Mouse (Mus musculus) CH12.LX (cell line): Measurements from ENCODE around the gene Sf3a1. TPM values are rescaled to one million over a fixed set of nuclear protein-coding genes. Genes with fewer than 3 reads are reported as not detected.

ENCODE experiments used
- DNase-seq: peaks from one replicate; pipeline ENCODE4 v3.0.0-alpha.2; 2013; ENCODE audit errors: extremely low read depth
- H3K27ac ChIP-seq: 2 replicates; pipeline ENCODE4 v1.5.1; 2012; ENCODE audit warnings: low read depth, mild to moderate bottlenecking, control low read depth, moderate library complexity; ENCODE audit not compliant: insufficient read depth
- H3K27me3 ChIP-seq: replicated peaks from 2 replicates; pipeline ENCODE3; 2012; ENCODE audit warnings: inconsistent platforms
- H3K36me3 ChIP-seq, 2 experiments: replicated peaks in 1 of 2; 2 replicates each; pipeline versions ENCODE3 to v1.6.1; 2012; ENCODE audit warnings: inconsistent platforms in 1 of 2, low read length in 1 of 2, mild to moderate bottlenecking in 1 of 2, mixed read lengths in 1 of 2, moderate library complexity in 1 of 2; ENCODE audit not compliant: control insufficient read depth in 1 of 2, insufficient read depth in 1 of 2
- H3K4me1 ChIP-seq, 2 experiments: 2 replicates each; pipeline ENCODE4 v1.6.1; 2012; ENCODE audit warnings: inconsistent platforms in 1 of 2, moderate library complexity in 1 of 2; ENCODE audit not compliant: insufficient read depth in 2 of 2, control insufficient read depth in 1 of 2
- H3K4me2 ChIP-seq: 2 replicates; pipeline ENCODE4 v1.6.1; 2012; ENCODE audit warnings: low read depth, mild to moderate bottlenecking, control low read depth; ENCODE audit not compliant: poor library complexity, insufficient read depth, severe bottlenecking
- H3K4me3 ChIP-seq, 3 experiments: fragments of 150-350 bp in 1 of 3; sonication (generic) in 1 of 3; replicated peaks in 1 of 3; 2 replicates each; pipeline versions ENCODE3 to v1.5.1; 2011 to 2012; ENCODE audit warnings: low read depth in 2 of 3, low read length in 2 of 3, mild to moderate bottlenecking in 2 of 3, moderate library complexity in 2 of 3, control low read depth in 1 of 3, improper control_type of control experiment in 1 of 3, inconsistent platforms in 1 of 3, mixed read lengths in 1 of 3; ENCODE audit not compliant: poor library complexity in 1 of 3
- H3K79me2 ChIP-seq: replicated peaks from 2 replicates; pipeline ENCODE4 v1.6.1; 2012; ENCODE audit warnings: mild to moderate bottlenecking, moderate library complexity; ENCODE audit not compliant: control insufficient read depth, poor library complexity, insufficient read depth, severe bottlenecking; ENCODE audit errors: extremely low read depth
- H3K9ac ChIP-seq: 2 replicates; pipeline ENCODE4 v1.6.1; 2012; ENCODE audit warnings: low read depth, mild to moderate bottlenecking, control low read depth, moderate library complexity; ENCODE audit not compliant: insufficient read depth
- H3K9me3 ChIP-seq: replicated peaks from 2 replicates; pipeline ENCODE3; 2012; ENCODE audit warnings: low read length, inconsistent platforms, mixed read lengths
- BHLHE40 ChIP-seq: IDR thresholded peaks from 2 replicates; pipeline ENCODE4 v1.6.1; 2011; ENCODE audit warnings: mild to moderate bottlenecking, low read depth, low read length, improper control_type of control experiment
- CHD1 ChIP-seq: IDR thresholded peaks from 2 replicates; pipeline ENCODE4 v1.6.1; 2012; ENCODE audit warnings: low read depth, low read length, improper control_type of control experiment, inconsistent platforms
- CHD2 ChIP-seq: IDR thresholded peaks from 2 replicates; pipeline ENCODE4 v1.6.1; 2011; ENCODE audit warnings: low read length, improper control_type of control experiment
- CTCF ChIP-seq, 2 experiments: IDR thresholded peaks in 1 of 2; conservative IDR thresholded peaks in 1 of 2; 2 replicates each; pipeline ENCODE4 v1.5.1; 2011 to 2012; ENCODE audit warnings: low read depth in 2 of 2, low read length in 2 of 2, improper control_type of control experiment in 1 of 2, inconsistent platforms in 1 of 2, mild to moderate bottlenecking in 1 of 2, moderate library complexity in 1 of 2
- E2F4 ChIP-seq: IDR thresholded peaks from 2 replicates; pipeline ENCODE4 v1.6.1; 2011; ENCODE audit warnings: low read depth, low read length, improper control_type of control experiment; ENCODE audit not compliant: insufficient replicate concordance
- ELF1 ChIP-seq: IDR thresholded peaks from 2 replicates; pipeline ENCODE4 v1.6.1; 2014; ENCODE audit warnings: low read depth, mild to moderate bottlenecking, inconsistent platforms, low read length, improper control_type of control experiment
- EP300 ChIP-seq: IDR thresholded peaks from 2 replicates; pipeline ENCODE4 v1.6.1; 2011; ENCODE audit warnings: low read length, improper control_type of control experiment
- ETS1 ChIP-seq: conservative IDR thresholded peaks from 2 replicates; pipeline ENCODE4 v1.6.1; 2012; ENCODE audit warnings: low read depth, mild to moderate bottlenecking, inconsistent platforms, low read length, improper control_type of control experiment, moderate library complexity
- HCFC1 ChIP-seq: IDR thresholded peaks from 2 replicates; pipeline ENCODE4 v1.6.1; 2012; ENCODE audit warnings: low read depth, mild to moderate bottlenecking, inconsistent platforms, low read length, improper control_type of control experiment
- IRF4 ChIP-seq: IDR thresholded peaks from 2 replicates; pipeline ENCODE4 v1.6.1; 2014; ENCODE audit warnings: low read depth, mild to moderate bottlenecking, inconsistent platforms, low read length, improper control_type of control experiment
- JUN ChIP-seq: IDR thresholded peaks from 2 replicates; pipeline ENCODE4 v1.6.1; 2011; ENCODE audit warnings: low read depth, mild to moderate bottlenecking, low read length, improper control_type of control experiment, moderate library complexity; ENCODE audit not compliant: insufficient read depth
- JUND ChIP-seq: conservative IDR thresholded peaks from 2 replicates; pipeline ENCODE4 v1.6.1; 2011; ENCODE audit warnings: low read depth, low read length, improper control_type of control experiment
- MAFK ChIP-seq: IDR thresholded peaks from 2 replicates; pipeline ENCODE4 v1.6.1; 2011; ENCODE audit warnings: low read length, improper control_type of control experiment; ENCODE audit not compliant: insufficient replicate concordance
- MAX ChIP-seq: IDR thresholded peaks from 2 replicates; pipeline ENCODE4 v1.6.1; 2011; ENCODE audit warnings: low read length, improper control_type of control experiment
- MAZ ChIP-seq: IDR thresholded peaks from 2 replicates; pipeline ENCODE4 v1.6.1; 2012; ENCODE audit warnings: low read depth, mild to moderate bottlenecking, inconsistent platforms, low read length, improper control_type of control experiment, moderate library complexity
- MEF2A ChIP-seq: IDR thresholded peaks from 2 replicates; pipeline ENCODE4 v1.6.1; 2014; ENCODE audit warnings: low read depth, mild to moderate bottlenecking, inconsistent platforms, low read length, improper control_type of control experiment, borderline replicate concordance
- MXI1 ChIP-seq: IDR thresholded peaks from 2 replicates; pipeline ENCODE4 v1.6.1; 2011; ENCODE audit warnings: mild to moderate bottlenecking, low read depth, low read length, improper control_type of control experiment
- MYC ChIP-seq: IDR thresholded peaks from 2 replicates; pipeline ENCODE4 v1.6.1; 2011; ENCODE audit warnings: low read depth, mild to moderate bottlenecking, improper control_type of control experiment, low read length
- NELFE ChIP-seq: IDR thresholded peaks from 2 replicates; pipeline ENCODE4 v1.6.1; 2011; ENCODE audit warnings: low read depth, low read length, improper control_type of control experiment
- NRF1 ChIP-seq: IDR thresholded peaks from 2 replicates; pipeline ENCODE4 v1.6.1; 2014; ENCODE audit warnings: low read depth, mild to moderate bottlenecking, inconsistent platforms, low read length, improper control_type of control experiment, moderate library complexity
- PAX5 ChIP-seq: IDR thresholded peaks from 2 replicates; pipeline ENCODE4 v1.6.1; 2012; ENCODE audit warnings: low read length, inconsistent platforms, mixed read lengths
- POLR2A ChIP-seq: IDR thresholded peaks from 2 replicates; pipeline ENCODE4 v1.6.1; 2011; ENCODE audit warnings: low read depth, mild to moderate bottlenecking, improper control_type of control experiment, low read length
- POLR2AphosphoS2 ChIP-seq: IDR thresholded peaks from 2 replicates; pipeline ENCODE4 v1.6.1; 2011; ENCODE audit warnings: low read depth, low read length, improper control_type of control experiment
- RAD21 ChIP-seq: IDR thresholded peaks from 2 replicates; pipeline ENCODE4 v1.6.1; 2011; ENCODE audit warnings: low read depth, mild to moderate bottlenecking, low read length, improper control_type of control experiment, moderate library complexity
- RCOR1 ChIP-seq: conservative IDR thresholded peaks from 2 replicates; pipeline ENCODE4 v1.6.1; 2012; ENCODE audit warnings: low read depth, mild to moderate bottlenecking, inconsistent platforms, low read length, improper control_type of control experiment
- SIN3A ChIP-seq: IDR thresholded peaks from 2 replicates; pipeline ENCODE4 v1.6.1; 2012; ENCODE audit warnings: low read length, improper control_type of control experiment, inconsistent platforms
- SMC3 ChIP-seq: IDR thresholded peaks from 2 replicates; pipeline ENCODE4 v1.6.1; 2011; ENCODE audit warnings: low read depth, low read length, improper control_type of control experiment
- TBP ChIP-seq: conservative IDR thresholded peaks from 2 replicates; pipeline ENCODE4 v1.6.1; 2011; ENCODE audit warnings: low read depth, low read length, improper control_type of control experiment
- TCF12 ChIP-seq: IDR thresholded peaks from 2 replicates; pipeline ENCODE4 v1.6.1; 2014; ENCODE audit warnings: low read depth, mild to moderate bottlenecking, inconsistent platforms, low read length, improper control_type of control experiment
- UBTF ChIP-seq: IDR thresholded peaks from 2 replicates; pipeline ENCODE4 v1.6.1; 2012; ENCODE audit warnings: low read depth, mild to moderate bottlenecking, inconsistent platforms, low read length, improper control_type of control experiment, moderate library complexity
- USF1 ChIP-seq: IDR thresholded peaks from 2 replicates; pipeline ENCODE4 v1.6.1; 2014; ENCODE audit warnings: low read depth, mild to moderate bottlenecking, inconsistent platforms, low read length, improper control_type of control experiment
- ZC3H11A ChIP-seq: IDR thresholded peaks from 2 replicates; pipeline ENCODE4 v1.6.1; 2012; ENCODE audit warnings: low read depth, mild to moderate bottlenecking, inconsistent platforms, low read length, improper control_type of control experiment
- ZKSCAN1 ChIP-seq: IDR thresholded peaks from 2 replicates; pipeline ENCODE4 v1.6.1; 2012; ENCODE audit warnings: low read depth, inconsistent platforms, low read length, improper control_type of control experiment, borderline replicate concordance
- ZNF384 ChIP-seq: IDR thresholded peaks from 2 replicates; pipeline ENCODE4 v1.6.1; 2012; ENCODE audit warnings: low read depth, low read length, improper control_type of control experiment, inconsistent platforms
- dilution Hi-C: fragments of 300-500 bp; cut with MboI; formaldehyde crosslinking; loops from 2 replicates; pipeline ENCODE4 v1.14.3; 2020; ENCODE audit warnings: low sequenced_read_pairs; ENCODE audit not compliant: extremely low pct_unique_long_range_greater_than_20kb, extremely low pct_ligation_motif_present
- in situ Hi-C: fragments of 300-500 bp; cut with MboI; formaldehyde crosslinking; loops from 3 replicates; pipeline ENCODE4 v1.14.3; 2019; ENCODE audit warnings: low sequenced_read_pairs, low pct_ligation_motif_present, low pct_unique_long_range_greater_than_20kb, mixed read lengths
- polyA plus RNA-seq: library from polyadenylated mRNA; unstranded; fragments of >175 nt; gene quantifications from 2 replicates; pipeline ENCODE4 v1.2.1, GENCODE M21; 2012; ENCODE audit warnings: low read depth; ENCODE audit not compliant: insufficient read length
- total RNA-seq, 2 experiments: library from RNA; depleted of rRNA; stranded (reverse); fragments of 300-350 nt in 1 of 2; fragments of >200 nt in 1 of 2; gene quantifications; 2 replicates each; pipeline ENCODE4 v1.2.3; 2012 to 2014

The Sf3a1 gene
- total and polyA plus RNA-seq, 3 experiments, result 29.5 to 97.6 (median 46.5) TPM

GRCm38 (mm10) chr11:4203705-4204074 is 43.5 kb downstream of the Sf3a1 start:
- Histone ChIP-seq H3K4me3 (no peak overlapping the region), H3K27ac (no peak overlapping the region), H3K9ac (peak overlapping the region; percentile 29; the same call in 1 of the 2 replicates), H3K36me3 (peaks cover 20 to 53% of the 10 kb centered on the region in 2 experiments), H3K4me1 (peaks cover 5 to 77% of the 10 kb centered on the region in 2 experiments), H3K9me3 (no peaks in the 10 kb centered on the region), H3K4me2 (peak overlapping the region; percentile 25; the same call in 1 of the 2 replicates), H3K27me3 (no peaks in the 10 kb centered on the region), H3K79me2 (no peaks in the 10 kb centered on the region; the same call in none of the 2 replicates)
- TF ChIP-seq PAX5, result no peak
- no peak for TF ChIP-seq MAFK
- 0 out of 2 replicates have a peak, but pooled peaks have one; percentile 33 for TF ChIP-seq ELF1
- TF ChIP-seq NELFE, result peak; percentile 29; the same call in 1 of the 2 replicates
- TF ChIP-seq MXI1, result no peak
- TF ChIP-seq HCFC1, result no peak
- no peak for TF ChIP-seq JUN
- peak; percentile 35; the same call in 1 of the 2 replicates for TF ChIP-seq EP300
- TF ChIP-seq POLR2A, result peak; percentile 49
- TF ChIP-seq ZKSCAN1, result no peak
- TF ChIP-seq CTCF (conservative IDR thresholded peaks at IDR 0.05 in 1 of 2, IDR thresholded peaks at IDR 0.05 in 1 of 2; ENCODE audit: low read depth in 2 of 2, low read length in 2 of 2), result no peak
- no peak for TF ChIP-seq RAD21
- no peak for TF ChIP-seq ZC3H11A
- TF ChIP-seq TCF12, result peak; percentile 29; the same call in 1 of the 2 replicates
- TF ChIP-seq SMC3, result no peak; the same call in 1 of the 2 replicates
- TF ChIP-seq IRF4, result no peak; the same call in 1 of the 2 replicates
- TF ChIP-seq POLR2AphosphoS2, result no peak
- TF ChIP-seq BHLHE40, result no peak
- no peak for TF ChIP-seq CHD1
- no peak for TF ChIP-seq CHD2
- TF ChIP-seq MYC, result no peak
- peak; percentile 47; the same call in 1 of the 2 replicates for TF ChIP-seq TBP
- no peak for TF ChIP-seq MAX
- TF ChIP-seq MEF2A, result no peak
- TF ChIP-seq ETS1, result no peak; the same call in 1 of the 2 replicates
- TF ChIP-seq E2F4, result no peak
- TF ChIP-seq JUND, result no peak
- no peak for TF ChIP-seq USF1
- no peak for TF ChIP-seq RCOR1
- TF ChIP-seq MAZ, result peak; percentile 68; the same call in 1 of the 2 replicates
- no peak for TF ChIP-seq ZNF384
- TF ChIP-seq NRF1, result no peak
- no peak for TF ChIP-seq UBTF
- TF ChIP-seq SIN3A, result no peak
- peak; percentile 76 for DNase-seq
- in situ Hi-C loops (no loop called here), dilution Hi-C loops (no loop called here)
